Mouse (Mus musculus) G1E (cell line): Measurements from ENCODE around the gene Wipf3.

Source experiments
- CTCF ChIP-seq: IDR thresholded peaks from 2 replicates; pipeline ENCODE4 v1.5.1; 2012; ENCODE audit warnings: low read depth, low read length, inconsistent platforms, mixed read lengths
- GATA1 ChIP-seq: IDR thresholded peaks from 2 replicates; pipeline ENCODE4 v1.6.1; 2012; ENCODE audit warnings: borderline replicate concordance, low read length, inconsistent platforms, mixed read lengths
- POLR2AphosphoS5 ChIP-seq: IDR thresholded peaks from 2 replicates; pipeline ENCODE4 v1.6.1; 2012; ENCODE audit warnings: low read depth, low read length, inconsistent platforms; ENCODE audit not compliant: insufficient replicate concordance
- TAL1 ChIP-seq: conservative IDR thresholded peaks from 2 replicates; pipeline ENCODE4 v1.6.1; 2012; ENCODE audit warnings: low read depth, low read length, inconsistent platforms, mixed read lengths

GRCm38 (mm10) chr6:54471866-54472265 lies 42.5 kb downstream of the Wipf3 start:
- no peak for TF ChIP-seq CTCF
- no peak for TF ChIP-seq TAL1
- no peak for TF ChIP-seq GATA1
- TF ChIP-seq POLR2AphosphoS5, result no peak
